Mouse (Mus musculus): ENCODE data around the gene Zc3h8. TPM values are rescaled to one million over a fixed set of nuclear protein-coding genes. Genes with fewer than 3 reads are reported as not detected.

Gene Zc3h8
- 1 to 10 TPM; 8.2 to 8.5 (median 8.4) TPM for polyA plus RNA-seq (2017; shearing (Covaris generic))

GRCm38 (mm10) chr2:128943538-128944528, at the start of gene Zc3h8:
Gene Zc3h8 (minus strand): TSS chr2:128944077.
- ATAC-seq, result peak; percentile 89

DNA sequence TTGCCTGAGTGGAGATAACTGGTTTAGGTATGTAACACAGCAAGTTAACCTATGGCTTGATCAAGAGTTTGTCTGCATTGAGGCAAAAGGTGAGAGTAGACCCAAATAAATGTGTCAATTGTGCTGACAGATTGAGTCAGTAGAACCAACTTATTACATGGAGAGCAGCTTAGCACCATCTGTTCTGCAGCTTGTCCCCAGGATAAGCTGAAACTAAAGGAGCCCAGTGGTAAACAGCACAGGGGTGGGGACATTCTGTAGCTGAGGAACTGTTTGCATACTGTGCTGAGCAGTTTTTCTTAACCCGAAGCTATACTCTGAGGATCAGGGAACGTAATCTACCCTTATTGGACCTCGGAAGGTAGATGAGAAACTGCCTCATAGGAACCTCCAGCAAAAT, 40.9 kb upstream of the Zc3h8 start:
- ATAC-seq, result no peak

- ATAC-seq, result no peak
These were observed 31.7 kb upstream of the Zc3h8 start for GRCm38 (mm10) chr2:128975572-128975971.

DNA sequence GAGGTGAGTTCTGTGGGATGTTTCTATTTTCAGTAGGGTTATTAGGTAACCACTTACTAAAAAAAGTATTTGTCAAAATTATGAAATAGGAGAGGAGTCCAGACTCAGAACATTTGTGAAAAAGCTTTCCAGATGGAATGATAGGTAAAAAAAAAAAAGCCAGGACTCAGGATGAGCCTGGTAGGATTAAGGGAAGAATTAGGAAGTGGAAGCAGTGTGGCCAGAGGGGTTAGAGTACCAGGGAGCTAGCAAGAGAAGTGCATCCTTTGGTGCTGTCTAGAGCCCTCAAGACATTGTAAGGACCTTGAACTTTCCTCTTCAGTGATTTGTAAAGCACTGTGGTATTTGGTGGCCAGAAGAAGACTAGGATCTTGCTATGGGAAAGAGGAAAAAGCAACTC, 28.4 kb upstream of the Zc3h8 start:
- ATAC-seq, result no peak

GRCm38 (mm10) chr2:128968475-128969083, 24.7 kb upstream of the Zc3h8 start:
- ATAC-seq, result no peak

DNA sequence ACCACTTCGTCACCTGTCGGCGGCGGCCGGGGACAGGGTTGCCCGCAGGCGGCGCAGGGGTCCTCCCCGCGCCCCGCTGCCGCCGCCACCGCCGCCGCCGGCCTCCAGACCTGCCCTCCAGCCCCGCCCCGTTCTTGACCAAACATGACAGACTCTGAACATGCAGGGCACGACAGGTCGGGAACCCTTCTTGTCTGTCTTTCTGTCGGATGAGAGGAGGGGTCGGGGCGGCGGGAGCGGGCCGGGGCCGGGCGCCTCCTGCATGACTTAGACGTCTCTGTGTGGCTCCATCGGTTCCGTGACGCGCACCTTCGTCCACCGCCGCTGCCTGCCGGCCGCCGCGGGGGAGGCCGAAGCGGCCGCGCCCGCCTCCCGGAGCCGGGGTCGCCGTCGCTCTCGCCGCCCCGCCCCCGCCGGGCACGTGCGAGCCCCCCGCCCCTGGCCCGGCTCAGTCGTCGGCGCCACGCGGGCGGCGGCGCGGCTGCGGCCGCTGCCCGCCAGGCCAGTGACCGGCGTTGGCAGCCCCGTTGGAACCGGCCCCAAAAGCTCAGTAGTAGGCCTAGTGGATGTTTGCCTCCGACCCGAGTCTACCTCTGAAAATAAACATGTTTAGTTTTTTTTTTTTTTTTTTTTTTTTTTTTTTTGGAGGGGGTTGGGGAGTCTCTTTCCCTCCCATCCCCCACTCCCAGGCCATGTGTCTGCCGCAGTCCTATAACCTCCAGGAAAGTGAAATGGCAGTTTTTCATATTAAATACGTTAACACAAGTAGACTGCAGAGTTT, 24.0 kb upstream of the Zc3h8 start, which contains the start of gene Gm10762:
Gene Gm10762, minus strand, starts transcription at position 65 of the 781 bp plus-strand sequence.
- peak; percentile 9 for ATAC-seq

GRCm38 (mm10) chr2:128966641-128967580, 23.0 kb upstream of the Zc3h8 start, which contains the start of gene Zc3h6:
Gene Zc3h6 (plus strand): TSS chr2:128967402.
- peak; percentile 95 for ATAC-seq

DNA sequence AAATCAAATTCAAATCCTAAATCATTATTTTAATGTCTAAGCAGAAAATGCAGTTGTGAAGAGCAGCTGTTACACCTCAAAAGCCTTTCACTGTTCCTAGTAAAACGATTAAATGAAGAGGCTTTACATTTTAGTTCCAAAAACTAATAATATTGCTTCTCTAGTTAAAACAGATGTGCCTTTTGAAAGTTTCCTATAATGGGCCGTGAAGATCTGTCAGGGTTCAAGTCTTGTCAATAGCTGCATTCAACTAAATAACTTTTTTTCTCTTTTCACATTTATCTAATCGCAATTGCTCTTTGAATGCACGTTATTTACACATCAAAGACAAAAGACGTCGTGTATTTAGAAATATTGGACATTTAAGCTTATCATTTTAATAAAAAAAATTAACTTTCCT, 22.4 kb upstream of the Zc3h8 start:
- ATAC-seq, result no peak

DNA sequence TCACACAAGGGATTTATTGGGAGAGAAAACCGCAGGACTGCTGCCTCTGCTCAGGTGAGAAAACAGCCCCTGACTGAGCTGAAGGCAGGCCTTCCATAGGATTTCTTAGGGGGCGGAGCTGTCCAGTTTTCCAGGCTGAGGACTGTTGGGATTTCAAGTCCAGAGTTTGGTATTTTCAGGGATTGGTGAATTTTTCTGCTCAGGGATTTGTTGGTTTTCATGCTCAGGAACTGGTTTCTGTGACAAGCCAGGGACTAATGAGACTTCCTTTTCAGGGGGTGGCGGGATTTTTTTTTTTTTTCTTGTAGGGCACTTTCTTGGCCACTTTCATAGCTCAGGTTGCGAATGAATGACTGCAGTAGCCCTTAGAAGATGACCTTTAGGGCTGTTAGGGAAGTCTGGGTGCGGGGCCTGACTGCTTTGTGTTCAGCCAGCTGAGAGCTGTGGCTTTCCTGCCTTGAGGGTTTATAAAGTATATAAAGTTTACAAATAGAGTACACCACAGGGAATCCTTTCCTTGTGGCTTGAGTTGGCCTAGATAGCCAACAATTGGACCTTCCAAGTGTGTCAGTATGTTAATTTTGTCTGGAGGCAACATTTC, 21.7 kb upstream of the Zc3h8 start:
- no peak for ATAC-seq

DNA sequence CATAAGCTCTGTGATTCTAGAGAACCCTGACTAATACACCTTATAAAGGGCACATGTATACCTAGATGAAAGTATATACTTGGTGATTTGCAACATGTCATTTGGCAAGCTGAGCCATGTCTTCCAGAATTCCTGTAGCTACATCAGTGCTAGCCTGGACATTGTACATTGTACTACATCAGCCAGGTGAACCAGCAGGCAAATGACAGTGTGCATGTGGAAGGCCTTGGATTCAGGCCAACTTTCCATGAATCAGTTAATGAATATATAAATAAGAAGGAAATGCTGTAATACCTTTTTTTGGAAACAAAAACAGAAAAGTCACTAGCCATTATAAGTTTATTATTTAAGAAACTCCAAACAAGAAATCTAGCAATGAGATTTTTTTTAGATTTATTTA, 10.3 kb upstream of the Zc3h8 start:
- ATAC-seq, result no peak

DNA sequence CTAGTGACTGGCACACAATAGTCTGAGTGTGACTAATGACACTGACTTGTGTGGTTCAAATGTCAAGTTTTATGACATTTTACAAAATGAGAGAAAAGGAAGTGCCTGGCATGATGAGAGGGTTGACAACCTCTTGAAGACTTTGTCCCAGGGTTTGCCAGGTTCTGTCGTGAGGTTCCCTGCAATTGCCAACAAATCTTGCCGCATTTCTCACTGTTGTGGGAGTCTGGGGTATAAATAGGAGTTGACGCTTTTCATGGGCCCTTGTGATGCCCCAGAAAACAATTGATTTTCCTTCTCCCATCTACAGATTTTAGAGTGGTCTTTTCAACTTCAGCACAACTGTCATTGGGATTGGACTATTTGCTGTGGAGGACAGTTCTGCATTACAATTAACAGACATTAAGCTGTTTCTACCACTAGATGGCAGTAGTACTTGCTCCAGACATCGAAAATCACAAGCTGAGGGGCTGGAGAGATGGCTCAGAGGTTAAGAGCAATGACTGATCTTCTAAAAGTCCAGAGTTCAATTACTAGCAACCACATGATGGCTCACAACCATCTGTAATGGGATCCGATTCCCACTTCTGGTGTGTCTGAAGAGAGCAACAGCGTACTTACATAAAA, 4.2 kb upstream of the Zc3h8 start:
- peak; percentile 37 for ATAC-seq

GRCm38 (mm10) chr2:128936256-128936655, 7.6 kb downstream of the Zc3h8 start:
- no peak for ATAC-seq

GRCm38 (mm10) chr2:128930704-128931103, 13.2 kb downstream of the Zc3h8 start:
- no peak for ATAC-seq

DNA sequence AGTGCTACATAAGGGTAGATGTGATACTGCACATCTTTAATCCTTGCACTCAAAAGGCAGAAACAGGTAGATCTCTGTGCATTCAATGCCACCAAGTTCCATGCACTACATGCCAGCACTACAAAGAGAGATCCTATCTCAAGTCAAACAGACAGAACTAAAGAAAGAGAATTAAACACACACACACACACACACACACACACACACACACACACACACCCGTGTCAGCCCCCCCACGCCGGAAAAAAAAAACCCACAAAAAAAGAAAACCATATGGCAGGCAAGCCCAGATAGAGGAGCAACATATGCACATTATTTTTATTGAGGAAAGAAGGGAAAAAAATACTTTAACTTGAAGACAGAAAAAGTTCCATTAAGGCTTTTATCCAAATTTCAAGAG, 15.4 kb downstream of the Zc3h8 start:
- ATAC-seq, result no peak

DNA sequence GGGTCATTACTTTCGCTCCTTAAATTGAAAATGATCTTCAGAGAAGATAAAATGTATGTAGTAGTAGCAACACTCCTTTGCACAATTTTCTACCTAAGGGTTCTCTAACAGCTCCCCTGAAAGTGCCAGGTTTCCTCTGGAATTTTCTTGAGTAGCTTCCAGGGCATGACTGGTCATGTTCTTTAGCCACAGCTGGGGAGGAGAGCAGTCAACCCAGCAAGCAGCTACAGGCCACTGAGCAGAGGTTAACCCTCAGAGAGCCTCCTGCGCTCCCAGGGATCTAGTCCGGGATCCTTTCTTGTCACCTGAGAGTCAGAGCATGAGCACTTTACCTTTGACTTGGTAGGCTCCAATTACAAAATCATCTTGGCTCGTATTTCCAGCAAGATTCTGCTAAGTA, 19.1 kb downstream of the Zc3h8 start:
- no peak for ATAC-seq

GRCm38 (mm10) chr2:128916528-128916927, 27.3 kb downstream of the Zc3h8 start:
- ATAC-seq, result no peak

DNA sequence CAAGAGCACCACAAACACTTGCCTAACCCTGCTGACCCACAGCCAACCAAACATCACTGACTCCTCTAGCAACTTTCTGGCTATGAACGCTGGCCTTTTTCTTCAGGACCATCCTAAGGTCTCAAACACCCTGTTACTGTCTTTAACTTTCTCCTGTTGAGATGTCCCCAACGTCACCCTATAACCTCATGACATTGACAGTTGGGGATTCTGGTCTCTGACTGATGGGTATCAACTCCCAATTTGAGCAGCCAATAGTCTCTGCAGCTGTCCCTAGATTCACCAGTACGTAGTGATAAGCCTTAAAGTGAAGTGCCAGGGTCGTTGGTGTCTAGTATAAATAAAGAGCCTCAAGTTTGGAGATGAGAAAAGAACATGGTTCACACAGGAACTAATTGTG, 28.9 kb downstream of the Zc3h8 start:
- no peak for ATAC-seq

- no peak for ATAC-seq
These were observed 40.2 kb downstream of the Zc3h8 start for GRCm38 (mm10) chr2:128903661-128904060.

DNA sequence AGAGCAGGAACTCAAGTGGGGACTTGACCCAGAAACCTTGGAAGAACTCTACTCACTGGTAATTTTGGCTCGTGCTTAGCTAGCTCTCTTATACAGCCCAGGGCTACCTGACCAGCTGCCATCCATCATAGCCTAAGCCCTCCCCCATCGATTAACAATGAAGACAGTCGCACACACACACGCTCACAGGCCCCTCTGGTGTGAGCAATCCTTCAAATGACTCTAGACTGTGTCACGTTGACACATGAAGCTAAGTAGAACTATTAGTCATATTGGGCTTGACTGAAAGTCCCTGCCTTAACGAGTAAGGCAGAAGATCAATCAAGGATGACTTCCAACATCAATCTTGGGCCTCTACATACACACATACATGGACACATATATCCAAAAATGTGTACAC, 41.0 kb downstream of the Zc3h8 start:
- ATAC-seq, result no peak

- ATAC-seq, result no peak
These were observed 51.6 kb downstream of the Zc3h8 start for GRCm38 (mm10) chr2:128892180-128892721.
